Mouse (Mus musculus) neutrophil, adult 5-6 weeks (primary cell): ENCODE measurements around the gene Matn4. TPM values are rescaled to one million over a fixed set of nuclear protein-coding genes. Genes with fewer than 3 reads are reported as not detected.
A peak's percentile ranks its signal among the peaks of the same experiment; 100 is the strongest.
"Not testable (repeated sequence)": the region's sequence is repeated elsewhere in the genome, so short reads cannot be mapped to it uniquely, and the experiment has no call there.

Experiments
- ATAC-seq: fragments of 151-379, 151-347 bp; 2 replicates; pipeline ENCODE4 v1.8.0; 2017; ENCODE audit warnings: mild to moderate bottlenecking, moderate TSS enrichment; ENCODE audit not compliant: insufficient number of reproducible peaks, poor library complexity, low FRiP score, severe bottlenecking; ENCODE audit errors: extremely low read depth
- total RNA-seq: library from RNA; stranded (forward); fragments of 200-1000 nt; gene quantifications from 2 replicates; pipeline ENCODE4 v1.2.3, GENCODE M21; 2017

The Matn4 gene
- total RNA-seq, 1 experiment from 2014 or later, result not detected

DNA sequence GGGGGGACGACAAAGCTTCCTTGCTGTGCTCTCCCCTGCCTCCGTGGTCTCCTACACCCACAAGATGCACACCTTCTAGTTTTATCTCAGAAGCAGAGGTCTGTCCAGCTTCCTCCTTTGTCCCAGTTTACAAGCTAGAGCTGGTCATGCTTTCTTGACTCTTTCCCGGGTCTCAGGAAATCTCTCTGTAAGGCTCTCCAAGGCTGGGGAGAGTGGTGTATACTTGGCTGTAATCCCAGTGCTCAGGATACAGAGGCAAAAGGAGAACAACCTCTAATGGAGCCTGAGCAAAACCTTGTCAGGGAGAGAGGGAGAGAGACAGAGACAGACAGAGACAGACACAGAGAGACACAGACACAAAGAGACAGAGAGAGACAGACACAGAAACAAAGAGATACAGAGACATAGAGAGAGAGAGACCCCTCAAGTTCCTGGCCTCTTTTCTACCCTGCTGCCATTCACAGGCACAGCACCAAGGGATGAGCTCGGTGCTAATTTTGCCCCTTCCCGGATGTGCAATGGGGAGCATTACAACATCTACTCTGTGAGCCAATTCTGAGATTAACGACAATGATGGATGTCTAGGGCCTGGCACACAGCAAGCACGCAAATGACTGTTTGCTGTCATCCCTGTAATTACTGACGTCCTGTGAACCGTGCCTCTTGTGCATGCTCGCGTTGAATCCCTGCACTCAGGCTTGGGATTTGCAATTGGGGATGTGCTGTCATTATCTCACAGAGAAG lies 21.1 kb downstream of the Matn4 start:
- no peak for ATAC-seq

DNA sequence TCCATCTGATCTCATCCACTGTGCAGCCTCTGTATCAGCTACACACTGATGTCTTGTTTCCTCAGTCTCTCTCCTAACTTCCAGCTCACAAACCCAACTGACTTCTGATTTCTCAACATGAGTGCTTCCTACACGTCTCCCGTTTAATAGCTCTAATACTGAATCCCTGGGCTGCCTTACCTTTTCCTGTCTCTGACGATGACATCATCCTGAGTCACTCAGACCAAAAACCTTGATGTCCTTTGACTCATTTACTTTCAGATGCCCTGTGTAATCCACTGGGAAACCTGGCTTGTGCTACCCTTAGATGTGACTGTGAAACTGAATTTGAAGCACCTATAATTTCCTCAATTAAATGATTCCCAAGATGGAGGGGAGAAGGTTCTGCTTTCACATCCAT lies 22.0 kb downstream of the Matn4 start:
- no peak for ATAC-seq

DNA sequence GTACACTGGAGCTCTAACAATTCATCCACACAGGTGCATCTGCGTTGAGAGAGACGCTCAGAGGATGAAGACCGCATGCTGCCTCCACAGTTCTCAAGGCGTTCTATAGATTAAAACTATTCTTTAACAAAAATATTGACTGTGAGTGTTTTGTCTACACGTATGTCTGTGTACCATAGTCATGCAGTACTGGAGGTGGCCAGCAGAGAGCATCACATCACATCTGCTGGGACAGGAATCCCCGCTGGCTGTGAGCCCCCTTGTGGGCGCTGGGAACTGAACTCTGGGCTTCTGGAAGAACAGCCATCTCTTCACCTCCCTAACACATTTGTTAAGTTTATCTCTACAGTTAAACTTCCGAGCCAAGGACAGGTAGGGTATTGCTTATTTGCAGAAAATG lies 23.2 kb downstream of the Matn4 start:
- no peak for ATAC-seq

DNA sequence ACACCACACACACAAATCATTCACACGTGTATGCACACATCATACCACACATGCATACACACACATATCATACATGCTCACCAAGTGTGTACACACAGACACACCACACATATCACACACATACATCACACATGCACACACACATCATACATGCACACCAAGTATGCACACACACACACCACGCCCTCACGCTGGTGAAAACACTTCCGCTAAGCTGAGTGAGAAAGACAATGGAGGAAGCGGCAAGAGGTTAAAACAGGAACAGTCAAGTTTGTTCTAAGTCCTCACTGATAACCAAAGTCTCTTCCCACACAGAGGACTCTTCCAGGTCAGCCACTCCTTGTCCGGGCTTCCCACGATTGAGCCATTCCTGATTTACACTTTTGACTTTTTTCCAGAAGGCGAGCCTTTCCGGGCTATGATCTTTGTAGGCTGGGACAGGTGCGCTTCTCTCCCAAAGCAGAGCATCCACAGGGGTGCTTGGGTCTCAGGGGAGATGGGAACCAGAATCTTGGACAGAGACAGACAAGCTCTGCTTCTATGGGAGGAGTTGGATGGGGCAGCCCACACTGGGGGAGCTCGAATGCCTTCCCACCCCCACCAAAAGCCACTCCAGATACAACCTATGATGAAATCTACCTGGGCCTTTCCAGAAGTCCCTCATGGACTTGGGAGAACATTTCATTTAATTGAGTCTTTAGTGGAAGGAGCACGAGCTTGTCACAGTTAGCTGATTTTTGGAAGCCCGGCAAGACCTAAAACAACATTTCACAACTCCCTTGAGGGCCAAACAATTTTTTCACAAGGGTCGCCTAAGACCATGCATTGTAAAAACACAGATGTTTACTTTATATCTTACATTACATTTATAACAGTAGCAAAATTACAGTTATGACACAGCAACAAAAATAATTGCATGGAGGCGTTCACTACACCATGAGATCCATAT lies 27.2 kb downstream of the Matn4 start:
- peak; percentile 66 for ATAC-seq

DNA sequence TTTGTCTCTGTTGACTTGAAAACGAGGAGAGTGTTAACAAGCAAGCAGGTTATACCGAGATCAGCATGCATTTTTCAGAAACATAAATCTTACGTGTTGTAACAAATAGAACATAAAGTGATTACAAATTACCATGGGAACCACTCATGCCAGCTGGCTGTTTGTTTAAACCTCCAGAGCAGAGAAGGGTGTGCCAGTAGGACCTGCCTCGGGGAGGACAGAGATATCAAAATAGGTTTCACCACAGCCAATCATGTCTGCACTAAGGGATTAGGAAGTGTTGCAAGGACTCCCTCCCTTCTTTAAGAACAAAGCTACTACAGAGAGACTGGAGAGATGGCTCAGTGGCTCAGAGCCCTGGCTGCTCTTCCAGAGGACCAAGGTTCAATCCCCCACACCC lies 31.8 kb downstream of the Matn4 start:
- no peak for ATAC-seq

DNA sequence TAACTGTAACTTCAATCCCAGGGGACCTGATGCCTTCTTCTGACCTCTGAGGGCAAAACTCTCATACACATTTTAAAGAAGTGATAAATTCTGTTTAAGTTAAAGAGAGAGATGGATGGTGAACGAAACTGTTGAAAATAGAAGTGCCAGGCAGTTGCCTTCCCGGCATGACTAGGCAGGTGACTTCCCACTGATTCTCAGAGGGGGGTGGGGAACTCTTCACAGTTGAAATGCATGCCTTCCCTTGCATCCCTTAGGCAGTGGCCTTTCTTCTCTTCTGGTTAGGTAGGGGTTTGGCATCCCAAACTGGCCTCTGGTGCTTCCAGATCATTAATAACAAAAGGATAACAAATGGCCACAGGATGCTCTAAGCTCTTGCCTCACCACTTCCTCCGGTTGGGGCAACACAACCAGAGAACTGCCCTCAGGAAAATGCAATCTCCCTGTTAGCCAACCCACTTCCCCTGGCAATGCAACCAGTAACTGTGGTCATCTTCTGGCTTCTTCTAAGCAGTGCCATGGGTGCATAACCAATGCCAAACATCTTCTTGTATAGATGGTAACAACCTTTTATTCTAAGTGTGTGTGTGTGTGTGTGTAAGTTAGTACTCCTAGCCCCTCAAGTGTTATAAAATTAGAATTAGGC lies 32.4 kb downstream of the Matn4 start:
- peak; percentile 79 for ATAC-seq

DNA sequence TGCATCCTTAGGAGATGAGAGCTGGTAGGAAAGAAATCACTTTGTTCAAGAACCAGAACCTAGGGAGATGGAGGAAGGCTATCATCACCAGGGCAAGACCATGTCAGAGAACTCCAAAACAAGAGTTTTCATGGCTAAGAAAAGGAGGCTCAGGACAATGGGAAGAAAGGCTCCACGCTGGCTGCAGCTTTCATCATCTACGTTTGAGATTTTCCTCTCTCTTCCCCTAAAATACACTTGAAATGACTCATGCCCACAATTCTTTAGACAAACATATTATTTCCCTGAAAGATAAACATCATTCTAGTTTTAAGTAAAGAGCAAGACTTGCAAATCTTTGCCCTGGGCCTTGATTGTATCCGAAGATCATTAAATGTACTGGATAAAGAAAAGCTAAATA lies 33.6 kb downstream of the Matn4 start:
- ATAC-seq, result no peak

DNA sequence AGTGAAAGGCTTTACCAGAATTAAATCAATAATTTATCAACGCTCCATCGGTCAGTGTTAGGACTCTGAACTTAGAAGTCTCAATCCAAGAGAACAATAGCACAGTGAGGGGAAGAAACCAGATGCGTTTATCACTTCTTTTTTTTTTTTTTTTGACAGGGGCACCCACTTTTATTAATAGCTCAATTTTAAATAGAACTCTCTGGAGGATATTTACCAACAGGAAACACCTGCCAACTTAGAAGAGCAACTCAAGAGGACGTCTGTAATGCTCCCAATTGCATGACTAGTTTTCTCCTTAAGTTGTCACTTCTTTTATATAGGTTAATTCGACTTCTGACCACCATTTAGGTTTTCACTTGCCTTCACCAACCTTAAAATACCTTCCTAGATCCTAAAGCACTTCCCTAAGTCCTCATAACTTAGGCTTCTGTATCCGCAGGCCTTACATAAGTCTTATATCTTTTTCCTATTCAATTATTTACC lies 36.3 kb downstream of the Matn4 start:
- ATAC-seq, result no peak

DNA sequence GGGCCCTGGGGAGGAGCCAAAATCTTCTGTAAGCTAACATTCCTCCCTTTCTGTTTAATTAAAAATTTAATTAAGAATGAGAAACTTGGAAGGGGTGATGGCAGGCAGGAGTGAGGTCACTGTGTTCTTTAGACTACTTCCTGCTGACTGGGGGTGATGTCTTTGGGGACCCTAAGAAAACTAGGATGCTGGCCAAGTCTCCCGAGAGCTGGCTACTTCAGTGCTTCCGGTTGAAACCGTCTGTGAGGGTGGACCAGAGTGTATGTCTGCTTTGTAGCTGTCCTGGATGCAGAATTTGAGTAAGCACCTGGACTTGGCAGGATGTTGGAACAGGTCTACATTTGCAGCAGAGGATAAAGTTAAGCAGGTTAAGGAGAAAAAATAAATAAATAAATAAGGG lies 38.0 kb downstream of the Matn4 start:
- ATAC-seq, result no peak

DNA sequence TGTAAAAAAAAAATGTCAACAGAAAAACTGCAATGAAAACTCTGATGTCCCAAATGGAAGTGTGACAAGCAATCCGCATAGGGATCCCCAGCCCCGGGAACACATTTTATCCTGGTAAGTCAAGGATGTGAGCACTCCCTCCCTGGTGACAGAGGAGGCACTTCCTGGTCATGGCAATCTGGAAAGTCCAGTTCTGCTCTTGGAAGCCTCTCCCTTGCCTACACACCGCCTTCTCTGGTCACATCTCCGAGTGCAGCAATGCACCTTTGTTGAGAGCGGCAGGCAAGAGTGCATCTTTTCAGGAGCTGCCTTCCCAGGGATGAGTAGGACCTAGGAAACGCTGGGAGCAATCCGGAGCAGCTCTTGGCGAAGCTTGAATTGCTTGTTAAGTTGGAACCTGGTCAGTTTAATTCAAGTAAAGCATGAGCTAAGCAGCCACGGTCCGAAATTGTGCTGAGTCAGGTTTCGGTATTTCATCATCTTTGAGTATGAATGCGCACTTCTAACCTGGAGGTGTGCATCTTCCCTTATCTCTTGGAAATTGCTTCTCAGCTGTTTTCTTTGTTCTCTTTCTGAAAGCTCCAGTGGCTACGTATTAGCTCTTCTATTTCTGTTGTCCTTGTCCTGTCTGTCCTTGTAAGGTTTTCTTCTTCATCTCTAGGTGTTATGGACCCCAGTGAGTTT lies 43.8 kb downstream of the Matn4 start:
- ATAC-seq, result 0 out of 2 replicates have a peak, but pooled peaks have one; percentile 24

DNA sequence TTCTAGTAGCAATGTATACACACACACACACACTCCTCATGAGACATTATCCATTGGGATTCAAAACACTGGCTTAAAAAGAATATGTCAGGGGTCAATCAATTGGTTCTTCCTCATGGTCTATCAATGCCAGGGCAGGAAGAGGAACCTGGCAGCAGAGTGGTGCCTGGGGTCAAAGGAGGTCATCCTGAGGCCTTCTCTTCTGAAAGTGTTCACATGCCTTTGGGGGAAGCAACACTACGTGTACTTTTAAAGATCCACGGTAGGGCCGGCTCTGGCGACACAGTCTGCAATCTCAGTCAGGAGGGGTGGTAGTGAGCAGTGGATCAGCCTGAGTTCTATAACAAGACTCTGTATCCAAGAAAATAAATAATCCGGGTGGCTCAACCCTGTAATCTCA lies 45.3 kb downstream of the Matn4 start:
- ATAC-seq, result peak; percentile 22; the same call in 1 of the 2 replicates

DNA sequence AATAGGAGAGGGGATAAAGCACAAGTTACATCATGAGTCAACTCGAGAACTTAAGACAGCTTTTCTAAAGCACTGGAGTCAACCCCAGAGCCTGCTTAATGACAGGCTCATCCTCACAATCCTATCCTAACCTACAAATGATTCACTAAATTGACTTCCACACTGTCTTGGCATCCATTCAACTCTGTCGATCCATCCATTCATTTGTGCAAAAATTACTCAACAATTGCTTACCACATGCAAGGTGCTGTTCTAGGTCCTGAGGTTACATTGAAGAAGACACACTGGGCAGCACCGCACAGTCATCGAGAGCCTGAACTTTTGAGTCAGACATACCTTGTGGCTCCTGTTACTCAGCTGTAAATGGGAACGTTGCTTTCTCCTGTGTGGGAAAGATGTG lies 45.9 kb downstream of the Matn4 start:
- ATAC-seq, result no peak

DNA sequence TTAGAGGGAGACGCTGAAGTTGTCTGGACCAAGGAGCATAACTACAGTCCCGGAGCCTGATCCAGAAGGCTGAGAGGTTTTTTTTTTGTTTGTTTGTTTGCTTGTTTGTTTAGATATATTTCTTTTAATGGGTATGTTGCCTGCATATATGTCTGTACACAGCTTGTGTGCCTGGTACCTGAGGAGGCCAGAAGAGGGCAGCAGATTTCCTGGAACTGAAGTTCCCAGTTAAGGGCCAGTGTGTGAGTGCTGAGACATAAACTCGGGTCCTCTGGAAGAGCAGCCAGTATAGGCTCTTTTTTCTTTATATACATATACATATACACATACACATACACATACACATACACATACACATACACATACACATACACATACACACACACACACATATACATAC lies 46.6 kb downstream of the Matn4 start:
- ATAC-seq, result no peak

DNA sequence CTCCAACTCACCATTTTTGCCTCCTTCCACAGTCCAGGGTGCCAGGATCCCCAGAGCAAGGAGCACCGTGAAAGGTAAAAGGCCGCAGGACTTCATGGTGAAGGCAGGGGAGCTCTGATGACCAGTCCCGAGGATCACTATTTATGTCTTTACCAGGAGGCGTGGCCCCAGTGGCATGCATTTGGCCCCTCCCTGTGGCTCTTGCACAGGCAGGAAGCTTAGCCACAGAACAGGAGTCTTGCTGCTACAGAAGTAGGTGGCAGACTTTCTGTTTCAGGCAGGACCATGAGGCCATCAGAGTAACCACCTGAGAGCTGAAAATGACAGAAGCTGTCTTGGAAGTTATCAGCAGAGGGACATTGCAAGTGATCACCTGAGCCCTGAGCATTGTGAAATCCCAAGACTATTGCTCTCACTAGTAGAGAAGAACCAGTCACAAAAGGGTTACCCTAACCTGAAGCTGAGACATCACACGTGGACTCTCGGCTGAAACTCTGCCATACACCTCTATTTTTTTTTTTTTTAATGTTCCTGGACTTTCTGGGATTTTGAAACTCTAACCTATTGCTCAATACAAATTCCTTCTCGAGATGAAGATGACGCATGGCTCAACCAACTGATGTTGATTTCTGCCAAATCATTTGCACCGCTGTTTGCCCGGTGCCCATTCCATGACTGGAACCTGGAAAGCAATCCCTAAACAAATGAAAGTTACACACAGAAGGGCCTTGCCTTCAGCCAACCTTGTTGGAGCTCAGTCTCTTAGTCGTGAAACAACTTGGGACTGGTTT lies 48.6 kb downstream of the Matn4 start:
- ATAC-seq, result peak; percentile 92

DNA sequence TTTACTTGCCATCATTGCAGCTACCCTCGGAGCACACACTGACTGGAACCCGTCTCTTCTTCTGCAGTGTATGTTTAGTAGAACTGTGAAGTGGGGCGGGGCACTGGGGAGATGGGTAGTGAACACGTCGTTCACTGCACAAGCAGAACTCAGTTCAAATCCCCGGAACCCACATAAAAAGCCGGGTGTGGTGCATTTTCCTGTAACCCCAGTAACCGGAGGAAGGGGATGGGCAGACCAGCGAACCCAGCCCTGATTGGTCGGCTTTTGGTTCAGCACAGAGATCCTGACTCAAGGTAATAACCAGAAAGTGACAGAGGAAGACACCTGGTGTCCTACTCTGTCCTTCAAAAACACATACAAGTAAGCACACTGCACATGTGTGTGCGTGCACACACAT lies 51.6 kb downstream of the Matn4 start:
- no peak for ATAC-seq

DNA sequence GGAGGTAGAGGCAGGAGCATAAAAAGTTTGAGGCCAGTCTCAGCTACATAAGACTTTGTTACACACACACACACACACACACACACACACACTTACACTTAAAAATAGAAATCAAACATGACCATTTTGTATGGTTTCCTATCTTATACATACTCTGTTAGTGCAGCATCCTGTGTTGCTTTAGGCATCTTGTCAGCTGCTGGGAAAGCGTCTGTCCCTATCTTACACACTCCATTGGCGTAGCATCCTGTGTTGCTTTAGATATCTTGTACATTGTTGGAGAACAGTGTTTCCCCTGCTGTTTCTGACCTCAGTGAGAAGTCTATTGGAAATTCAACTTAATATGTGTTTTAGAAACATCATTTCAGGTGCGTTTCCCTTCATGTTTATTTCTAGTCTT lies 52.3 kb downstream of the Matn4 start:
- ATAC-seq, result no peak

DNA sequence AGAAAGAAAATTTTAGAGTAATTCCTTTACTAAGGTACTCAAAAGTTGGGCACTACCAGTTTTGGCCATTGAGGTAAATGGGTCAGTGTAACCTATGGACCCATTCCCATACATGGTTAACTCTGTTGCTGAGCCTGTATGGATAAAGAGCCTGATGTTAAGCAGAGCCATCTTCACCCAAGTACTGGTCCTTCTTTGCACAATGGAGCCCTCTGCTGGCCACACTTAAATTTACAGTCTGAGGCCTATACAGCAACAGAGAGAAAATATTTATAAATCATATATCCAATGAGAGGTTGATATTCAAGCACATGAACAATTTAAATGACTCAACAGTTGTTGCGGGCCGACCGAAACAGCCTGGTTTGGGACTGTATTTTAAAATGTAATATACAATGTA lies 56.0 kb downstream of the Matn4 start:
- peak; percentile 72; the same call in 1 of the 2 replicates for ATAC-seq

DNA sequence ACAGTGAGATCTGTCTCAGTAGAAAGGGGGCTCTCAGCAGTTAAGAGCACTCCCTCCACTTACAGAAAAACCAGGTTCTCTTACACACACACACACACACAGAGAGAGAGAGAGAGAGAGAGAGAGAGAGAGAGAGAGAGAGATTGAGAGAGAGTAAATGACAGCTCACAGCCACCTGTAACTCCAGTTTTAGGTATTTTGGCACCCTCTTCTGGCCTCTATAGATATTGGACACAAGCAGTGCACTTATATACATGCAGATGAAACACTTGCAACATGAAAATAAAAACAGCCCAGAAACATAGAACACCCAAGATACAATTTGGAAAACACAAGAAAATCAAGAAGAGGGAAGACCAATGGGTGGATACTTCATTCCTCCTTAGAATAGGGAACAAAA lies 57.3 kb downstream of the Matn4 start:
- ATAC-seq, result not testable (repeated sequence)
